Mouse (Mus musculus) C2C12 (cell line): ENCODE results near the gene Oma1.

Experiments used
- CEBPB ChIP-seq: IDR thresholded peaks from one replicate; pipeline ENCODE4 v1.6.1; 2011; ENCODE audit warnings: low read depth, mild to moderate bottlenecking, control low read depth, moderate library complexity
- CTCF ChIP-seq: IDR thresholded peaks from one replicate; pipeline ENCODE4 v1.5.1; 2011; ENCODE audit not compliant: control insufficient read depth, insufficient read depth, insufficient read length
- FOSL1 ChIP-seq: IDR thresholded peaks from one replicate; pipeline ENCODE4 v1.8.0; 2011; ENCODE audit warnings: mild to moderate bottlenecking, low read length; ENCODE audit not compliant: poor library complexity, insufficient read depth, severe bottlenecking

- TF ChIP-seq CTCF (no peak), FOSL1 (no peak), CEBPB (no peak)
These were observed 35.6 kb downstream of the Oma1 start for GRCm38 (mm10) chr4:103349219-103349618.
